Mouse (Mus musculus) gastrocnemius, adult 8-10 months (tissue): ENCODE measurements at regions not wholly inside any gene's neighbourhood (a gene's known extent, or its start where the extent isn't known, plus 50 kb on each side); places are given as distances from the start of the nearest gene placed in this dataset.

Experiments used
- DNase-seq, 2 experiments: peaks; one replicate each; pipeline ENCODE4 v3.0.0; 2022; ENCODE audit warnings: low spot score in 2 of 2

DNA sequence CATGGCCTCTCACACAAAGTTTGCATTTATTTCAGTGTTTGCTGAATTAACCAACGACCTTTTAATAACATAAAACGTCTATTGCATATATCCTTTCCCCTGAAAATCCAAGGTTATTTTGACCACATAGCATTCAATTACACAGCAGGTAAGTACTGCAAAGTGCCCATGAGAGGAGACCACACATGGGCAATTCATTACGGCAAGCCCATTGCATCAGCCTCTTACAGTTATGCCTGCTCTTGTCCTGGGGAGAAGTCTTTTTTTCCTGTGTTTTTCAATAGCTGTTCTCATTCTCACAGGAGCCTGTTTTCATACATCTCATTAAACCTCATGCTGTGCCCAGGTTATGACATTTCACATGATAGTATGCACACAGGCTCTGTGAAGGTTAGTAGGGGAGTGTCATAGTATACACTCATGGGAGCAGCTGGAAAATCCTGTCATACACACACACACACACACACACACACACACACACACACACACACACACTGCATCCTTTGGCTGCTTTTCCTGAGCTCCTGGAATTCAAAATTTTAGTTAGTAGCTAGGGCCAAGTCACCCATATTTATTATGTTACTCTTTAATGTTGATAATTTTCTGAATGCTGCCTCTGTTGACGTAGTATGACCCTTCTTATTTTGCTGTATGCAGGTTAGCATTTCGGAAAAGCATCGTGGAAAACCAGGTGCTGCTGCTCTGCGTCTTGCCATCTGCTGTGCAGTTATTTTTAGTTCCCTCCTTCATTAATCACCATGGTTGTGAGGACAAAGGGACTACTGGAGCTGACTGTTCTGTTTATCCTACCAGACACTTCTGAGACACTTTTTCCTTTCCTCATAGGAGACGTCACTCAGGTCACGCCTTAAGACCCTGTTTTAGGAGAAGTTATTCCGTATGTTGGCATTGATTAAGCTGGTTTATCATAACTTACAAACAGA lies 483.6 kb downstream of the Bckdhb start:
- DNase-seq: no peak
